Mouse (Mus musculus) kidney, embryonic 14.5 days (tissue): ENCODE data around the gene Utp11. TPM values are rescaled to one million over a fixed set of nuclear protein-coding genes. Genes with fewer than 3 reads are reported as not detected.
A peak's percentile ranks its signal among the peaks of the same experiment; 100 is the strongest.

ENCODE experiments used
- ATAC-seq: fragments of 200-750 bp; cut with Nextera tagmentation; 2 replicates; pipeline ENCODE4 v1.8.0; 2017; ENCODE audit warnings: moderate number of reproducible peaks, mild to moderate bottlenecking, moderate TSS enrichment, moderate library complexity; ENCODE audit not compliant: low FRiP score, low TSS enrichment
- H3K27ac ChIP-seq: fragments of 300-500 bp; sonication (generic); 2 replicates; pipeline ENCODE4 v1.5.1; 2014; ENCODE audit warnings: low read depth, mild to moderate bottlenecking, low read length, moderate library complexity, mixed read lengths
- H3K27me3 ChIP-seq: fragments of 300-500 bp; sonication (generic); 2 replicates; pipeline ENCODE4 v1.6.1; 2014; ENCODE audit warnings: mild to moderate bottlenecking, low read length; ENCODE audit not compliant: control insufficient read depth, insufficient read depth
- H3K36me3 ChIP-seq: fragments of 300-500 bp; sonication (generic); 2 replicates; pipeline ENCODE4 v1.6.1; 2014; ENCODE audit warnings: low read length, mixed read lengths; ENCODE audit not compliant: control insufficient read depth, insufficient read depth
- H3K4me1 ChIP-seq: fragments of 300-500 bp; sonication (generic); 2 replicates; pipeline ENCODE4 v1.6.1; 2014; ENCODE audit warnings: low read length, mixed read lengths; ENCODE audit not compliant: control insufficient read depth, insufficient read depth
- H3K4me2 ChIP-seq: fragments of 300-500 bp; sonication (generic); replicated peaks from 2 replicates; pipeline ENCODE4 v1.6.1; 2014; ENCODE audit warnings: low read depth, mild to moderate bottlenecking, low read length
- H3K4me3 ChIP-seq: fragments of 300-500 bp; sonication (generic); 2 replicates; pipeline ENCODE4 v1.5.1; 2014; ENCODE audit warnings: mild to moderate bottlenecking, low read length
- H3K9ac ChIP-seq: fragments of 300-500 bp; sonication (generic); 2 replicates; pipeline ENCODE4 v1.6.1; 2014; ENCODE audit warnings: low read depth, mild to moderate bottlenecking, low read length, moderate library complexity
- H3K9me3 ChIP-seq: fragments of 300-500 bp; sonication (generic); 2 replicates; pipeline ENCODE4 v1.6.1; 2016; ENCODE audit warnings: low read length; ENCODE audit not compliant: control insufficient read depth
- WGBS: fragments of 180-500 bp; shearing (Covaris S2); extraction: QIAGEN DNeasy Blood & Tissue Kit; methylation state at CpG from one replicate; pipeline ENCODE4 v1.1.7; 2014; 5-methylcytosine and 5-hydroxymethylcytosine counted together
- polyA plus RNA-seq: library from polyadenylated mRNA; unstranded; fragments of >200 nt; fragmentation: Nextera tagmentation; extraction: Ambion mirVana; gene quantifications from 2 replicates; pipeline ENCODE4 v1.2.1, GENCODE M21; 2014

Utp11 gene
- polyA plus RNA-seq, 1 experiment from 2014 or later: 67.9 TPM

- WGBS: under 1% methylated on average over 54 of the region's 59 CpGs
- Histone ChIP-seq H3K9ac (peak within 1 kb of the TSS; percentile 85), H3K4me1 (peaks cover 45% of the 10 kb centered on the region), H3K27me3 (no peaks in the 10 kb centered on the region), H3K9me3 (no peaks in the 10 kb centered on the region), H3K36me3 (no peaks in the 10 kb centered on the region), H3K4me3 (peak within 1 kb of the TSS; percentile 82), H3K4me2 (peak within 1 kb of the TSS; percentile 92), H3K27ac (peak within 1 kb of the TSS; percentile 83)
- peak; percentile 82 for ATAC-seq
Observed at GRCm38 (mm10) chr4:124700248-124700971, 7.0 kb upstream of the Utp11 start, which contains the start of gene Fhl3. Gene Fhl3 (plus strand): TSS chr4:124700701.

- Histone ChIP-seq H3K4me1 (peaks cover 38% of the 10 kb centered on the region), H3K27me3 (no peaks in the 10 kb centered on the region), H3K36me3 (no peaks in the 10 kb centered on the region), H3K9me3 (no peaks in the 10 kb centered on the region), H3K4me2 (peak overlapping the region; percentile 92), H3K4me3 (peak overlapping the region; percentile 82), H3K9ac (peak overlapping the region; percentile 85; the same call in 1 of the 2 replicates), H3K27ac (no peak overlapping the region)
- peak; percentile 0; the same call in 1 of the 2 replicates for ATAC-seq
- WGBS: 11% methylated on average over 6 of the region's 6 CpGs
Observed at GRCm38 (mm10) chr4:124699791-124700190, 6.4 kb upstream of the Utp11 start.

GRCm38 (mm10) chr4:124695786-124696516 is 2.6 kb upstream of the Utp11 start:
- Histone ChIP-seq H3K9ac (no peak overlapping the region), H3K4me3 (0 out of 2 replicates have a peak overlapping the region, but pooled peaks have one; percentile 10), H3K9me3 (no peaks in the 10 kb centered on the region), H3K4me2 (0 out of 2 replicates have a peak overlapping the region, but pooled peaks have one; percentile 15), H3K27ac (no peak overlapping the region), H3K4me1 (peaks cover 19% of the 10 kb centered on the region), H3K36me3 (no peaks in the 10 kb centered on the region), H3K27me3 (no peaks in the 10 kb centered on the region)
- WGBS: 8% methylated on average over 18 of the region's 18 CpGs
- no peak for ATAC-seq

GRCm38 (mm10) chr4:124694572-124694971 is 1.2 kb upstream of the Utp11 start:
- 34% methylated on average over 2 of the region's 2 CpGs for WGBS
- no peak for ATAC-seq

GRCm38 (mm10) chr4:124692416-124692861 is 961 bp downstream of the Utp11 start:
- Histone ChIP-seq H3K27ac (no peak overlapping the region), H3K27me3 (no peaks in the 10 kb centered on the region), H3K9ac (peak overlapping the region; percentile 94), H3K36me3 (peaks cover 3% of the 10 kb centered on the region; the same call in 1 of the 2 replicates), H3K4me2 (peak overlapping the region; percentile 76), H3K4me1 (peaks cover 12% of the 10 kb centered on the region), H3K9me3 (no peaks in the 10 kb centered on the region), H3K4me3 (peak overlapping the region; percentile 96)
- no peak for ATAC-seq
- WGBS: 81% methylated on average over 3 of the region's 3 CpGs

More at GRCm38 (mm10) chr4:124694572-124694971, 1.2 kb upstream of the Utp11 start:
- H3K4me3 ChIP-seq: no peak overlapping the region
- H3K27me3 ChIP-seq: no peaks in the 10 kb centered on the region
- no peaks in the 10 kb centered on the region for H3K9me3 ChIP-seq
- H3K9ac ChIP-seq: no peak overlapping the region
- H3K4me1 ChIP-seq: peaks cover 13% of the 10 kb centered on the region
- no peak overlapping the region for H3K4me2 ChIP-seq
- H3K36me3 ChIP-seq: no peaks in the 10 kb centered on the region
- H3K27ac ChIP-seq: no peak overlapping the region

- Histone ChIP-seq H3K36me3 (peaks cover 10% of the 10 kb centered on the region; the same call in 1 of the 2 replicates), H3K27ac (no peak overlapping the region), H3K4me2 (no peak overlapping the region), H3K27me3 (no peaks in the 10 kb centered on the region), H3K4me3 (no peak overlapping the region), H3K9ac (no peak overlapping the region), H3K9me3 (no peaks in the 10 kb centered on the region), H3K4me1 (peaks cover 12% of the 10 kb centered on the region)
- 85% methylated on average over 8 of the region's 8 CpGs for WGBS
- ATAC-seq: no peak
Observed at GRCm38 (mm10) chr4:124691455-124691854, 1.9 kb downstream of the Utp11 start.

- no peak overlapping the region for H3K27ac ChIP-seq
- no peaks in the 10 kb centered on the region for H3K27me3 ChIP-seq
- no peak overlapping the region for H3K4me3 ChIP-seq
- 64% methylated on average over 8 of the region's 8 CpGs for WGBS
- no peaks in the 10 kb centered on the region for H3K4me1 ChIP-seq
- no peaks in the 10 kb centered on the region for H3K9me3 ChIP-seq
- no peak overlapping the region for H3K4me2 ChIP-seq
- ATAC-seq: no peak
- no peak overlapping the region for H3K9ac ChIP-seq
- peaks cover 50% of the 10 kb centered on the region for H3K36me3 ChIP-seq
Observed at GRCm38 (mm10) chr4:124685897-124686402, 7.5 kb downstream of the Utp11 start.

- H3K4me3 ChIP-seq: no peak overlapping the region
- no peak for ATAC-seq
- H3K27me3 ChIP-seq: no peaks in the 10 kb centered on the region
- H3K9ac ChIP-seq: no peak overlapping the region
- peaks cover 55% of the 10 kb centered on the region for H3K36me3 ChIP-seq
- no peak overlapping the region for H3K27ac ChIP-seq
- WGBS: 57% methylated on average over 8 of the region's 8 CpGs
- H3K4me2 ChIP-seq: no peak overlapping the region
- no peaks in the 10 kb centered on the region for H3K9me3 ChIP-seq
- H3K4me1 ChIP-seq: no peaks in the 10 kb centered on the region
Observed at GRCm38 (mm10) chr4:124685453-124685852, 7.9 kb downstream of the Utp11 start.
